Mouse (Mus musculus): ENCODE results near the gene Itpr2. TPM values are rescaled to one million over a fixed set of nuclear protein-coding genes. Genes with fewer than 3 reads are reported as not detected.

The Itpr2 gene
- polyA plus RNA-seq, 1 experiment from 2014 or later = 6.0 TPM

DNA sequence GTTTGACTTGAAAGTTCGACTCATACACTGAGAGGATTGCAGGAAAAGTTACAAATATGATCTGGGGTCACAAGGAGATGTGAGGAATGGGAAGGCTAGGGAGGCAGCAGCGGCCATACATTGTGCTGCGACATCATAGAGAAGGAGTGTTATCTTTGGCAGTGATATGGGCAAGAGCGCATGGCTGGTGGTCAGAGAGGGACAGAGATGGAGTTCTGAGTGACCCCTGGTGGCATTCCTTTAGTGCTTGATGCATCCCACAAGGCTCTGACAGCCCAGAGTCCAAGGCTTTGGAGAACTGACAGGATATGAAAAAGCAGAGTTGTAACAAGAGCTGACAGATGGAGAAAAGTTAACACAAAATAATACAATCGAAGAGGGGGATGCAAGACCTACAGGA, 334.8 kb downstream of the Itpr2 start:
- DNase-seq (ENCODE audit: low spot score) (no peak), ATAC-seq (ENCODE audit: insufficient read depth, low FRiP score, low TSS enrichment) (no peak)
- no peaks in the 10 kb centered on the region for H3K9me3 ChIP-seq (ENCODE audit: control insufficient read depth, low read length)
- H3K4me2 ChIP-seq (ENCODE audit: low read depth) = no peak overlapping the region
- no peaks in the 10 kb centered on the region for H3K4me1 ChIP-seq (ENCODE audit: control insufficient read depth, insufficient read depth, low read length)
- 88% methylated on average over 5 of the region's 5 CpGs for WGBS
- H3K27me3 ChIP-seq (ENCODE audit: control insufficient read depth, insufficient read depth, low read length) = no peaks in the 10 kb centered on the region
- no peak overlapping the region for H3K27ac ChIP-seq (ENCODE audit: low read depth, low read length)
- H3K4me3 ChIP-seq (ENCODE audit: low read depth, low read length) = no peak overlapping the region
- H3K36me3 ChIP-seq (ENCODE audit: control insufficient read depth, insufficient read depth, low read length) = no peaks in the 10 kb centered on the region
- H3K9ac ChIP-seq (ENCODE audit: low read length) = no peak overlapping the region

- WGBS = 80% methylated on average over 4 of the region's 4 CpGs
- DNase-seq (ENCODE audit: low spot score) = no peak
Observed at GRCm38 (mm10) chr6:146159641-146160040, 342.4 kb downstream of the Itpr2 start.

DNA sequence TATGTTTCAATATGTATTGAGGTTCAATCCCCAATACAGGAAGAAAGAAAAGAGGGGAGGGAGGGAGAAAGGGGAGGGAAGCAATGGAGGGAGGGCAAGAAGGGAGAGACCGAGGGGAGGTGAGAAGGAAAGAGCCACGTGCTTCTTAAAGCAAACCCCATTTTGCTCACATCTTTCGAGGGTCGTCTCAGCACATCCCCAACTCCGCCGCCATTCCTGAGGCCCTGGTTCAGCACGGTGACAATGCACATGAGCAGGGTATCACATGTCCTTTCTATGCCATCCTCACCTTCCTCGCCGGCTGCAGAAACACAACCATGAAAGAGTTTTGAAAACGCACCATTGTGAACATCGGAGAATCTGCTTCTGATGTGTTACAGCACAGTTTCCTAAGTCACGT, 343.3 kb downstream of the Itpr2 start:
- 91% methylated on average over 12 of the region's 12 CpGs for WGBS
- H3K4me1 ChIP-seq (ENCODE audit: control insufficient read depth, insufficient read depth, low read length) = no peaks in the 10 kb centered on the region
- H3K27ac ChIP-seq (ENCODE audit: low read depth, low read length) = no peak overlapping the region
- DNase-seq (ENCODE audit: low spot score) = no peak
- H3K9me3 ChIP-seq (ENCODE audit: control insufficient read depth, low read length) = no peaks in the 10 kb centered on the region
- no peak for ATAC-seq (ENCODE audit: insufficient read depth, low FRiP score, low TSS enrichment)
- H3K9ac ChIP-seq (ENCODE audit: low read length) = no peak overlapping the region
- H3K27me3 ChIP-seq (ENCODE audit: control insufficient read depth, insufficient read depth, low read length) = no peaks in the 10 kb centered on the region
- no peaks in the 10 kb centered on the region for H3K36me3 ChIP-seq (ENCODE audit: control insufficient read depth, insufficient read depth, low read length)
- no peak overlapping the region for H3K4me2 ChIP-seq (ENCODE audit: low read depth)
- H3K4me3 ChIP-seq (ENCODE audit: low read depth, low read length) = no peak overlapping the region

More at GRCm38 (mm10) chr6:146159641-146160040, 342.4 kb downstream of the Itpr2 start:
- no peaks in the 10 kb centered on the region for H3K27me3 ChIP-seq (ENCODE audit: control insufficient read depth, insufficient read depth, low read length)
- no peak overlapping the region for H3K4me2 ChIP-seq (ENCODE audit: low read depth)
- no peaks in the 10 kb centered on the region for H3K36me3 ChIP-seq (ENCODE audit: control insufficient read depth, insufficient read depth, low read length)
- no peak overlapping the region for H3K4me3 ChIP-seq (ENCODE audit: low read depth, low read length)
- H3K9ac ChIP-seq (ENCODE audit: low read length) = no peak overlapping the region
- no peak for ATAC-seq (ENCODE audit: insufficient read depth, low FRiP score, low TSS enrichment)
- H3K27ac ChIP-seq (ENCODE audit: low read depth, low read length) = no peak overlapping the region
- no peaks in the 10 kb centered on the region for H3K9me3 ChIP-seq (ENCODE audit: control insufficient read depth, low read length)
- H3K4me1 ChIP-seq (ENCODE audit: control insufficient read depth, insufficient read depth, low read length) = no peaks in the 10 kb centered on the region

- DNase-seq (ENCODE audit: low spot score) (no peak), ATAC-seq (ENCODE audit: insufficient read depth, low FRiP score, low TSS enrichment) (no peak)
- Histone ChIP-seq H3K27me3 (ENCODE audit: control insufficient read depth, insufficient read depth, low read length) (no peaks in the 10 kb centered on the region), H3K4me3 (ENCODE audit: low read depth, low read length) (no peak overlapping the region), H3K27ac (ENCODE audit: low read depth, low read length) (no peak overlapping the region), H3K36me3 (ENCODE audit: control insufficient read depth, insufficient read depth, low read length) (no peaks in the 10 kb centered on the region), H3K4me1 (ENCODE audit: control insufficient read depth, insufficient read depth, low read length) (no peaks in the 10 kb centered on the region), H3K9ac (ENCODE audit: low read length) (no peak overlapping the region), H3K4me2 (ENCODE audit: low read depth) (no peak overlapping the region), H3K9me3 (ENCODE audit: control insufficient read depth, low read length) (no peaks in the 10 kb centered on the region)
- 62% methylated on average over 8 of the region's 8 CpGs for WGBS
Observed at GRCm38 (mm10) chr6:146157983-146158535, 344.0 kb downstream of the Itpr2 start.

- no peak overlapping the region for H3K4me3 ChIP-seq (ENCODE audit: low read depth, low read length)
- H3K27ac ChIP-seq (ENCODE audit: low read depth, low read length) = no peak overlapping the region
- H3K27me3 ChIP-seq (ENCODE audit: control insufficient read depth, insufficient read depth, low read length) = no peaks in the 10 kb centered on the region
- no peaks in the 10 kb centered on the region for H3K36me3 ChIP-seq (ENCODE audit: control insufficient read depth, insufficient read depth, low read length)
- ATAC-seq (ENCODE audit: insufficient read depth, low FRiP score, low TSS enrichment) = no peak
- H3K4me1 ChIP-seq (ENCODE audit: control insufficient read depth, insufficient read depth, low read length) = no peaks in the 10 kb centered on the region
- WGBS = 97% methylated on average over 14 of the region's 14 CpGs
- DNase-seq (ENCODE audit: low spot score) = no peak
- H3K9ac ChIP-seq (ENCODE audit: low read length) = no peak overlapping the region
- no peaks in the 10 kb centered on the region for H3K9me3 ChIP-seq (ENCODE audit: control insufficient read depth, low read length)
- no peak overlapping the region for H3K4me2 ChIP-seq (ENCODE audit: low read depth)
Observed at GRCm38 (mm10) chr6:146157099-146157498, 344.9 kb downstream of the Itpr2 start.

DNA sequence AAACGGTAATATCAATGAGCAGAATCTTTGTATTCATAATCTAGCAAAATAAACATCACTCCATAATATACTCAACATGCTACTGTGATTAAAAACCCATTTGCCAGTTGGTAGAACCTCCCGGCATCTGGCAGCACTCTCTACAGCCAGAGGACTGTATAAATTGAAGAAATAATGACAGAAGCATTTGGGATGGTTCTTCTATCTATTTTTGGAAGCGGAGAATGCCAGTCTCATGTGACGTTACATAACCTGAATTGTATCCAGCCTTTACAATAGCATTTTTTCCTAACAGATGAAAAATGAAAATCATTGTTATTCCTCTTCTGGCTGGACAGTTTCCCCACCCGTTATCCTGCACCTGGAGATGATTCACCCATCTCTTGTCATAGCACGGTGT, 345.5 kb downstream of the Itpr2 start:
- no peak overlapping the region for H3K4me3 ChIP-seq (ENCODE audit: low read depth, low read length)
- DNase-seq (ENCODE audit: low spot score) (no peak), ATAC-seq (ENCODE audit: insufficient read depth, low FRiP score, low TSS enrichment) (no peak)
- H3K27me3 ChIP-seq (ENCODE audit: control insufficient read depth, insufficient read depth, low read length) = no peaks in the 10 kb centered on the region
- H3K36me3 ChIP-seq (ENCODE audit: control insufficient read depth, insufficient read depth, low read length) = no peaks in the 10 kb centered on the region
- H3K27ac ChIP-seq (ENCODE audit: low read depth, low read length) = no peak overlapping the region
- 87% methylated on average over 6 of the region's 6 CpGs for WGBS
- no peak overlapping the region for H3K4me2 ChIP-seq (ENCODE audit: low read depth)
- H3K9me3 ChIP-seq (ENCODE audit: control insufficient read depth, low read length) = no peaks in the 10 kb centered on the region
- no peak overlapping the region for H3K9ac ChIP-seq (ENCODE audit: low read length)
- H3K4me1 ChIP-seq (ENCODE audit: control insufficient read depth, insufficient read depth, low read length) = no peaks in the 10 kb centered on the region

GRCm38 (mm10) chr6:146155156-146155734, 346.8 kb downstream of the Itpr2 start:
- Histone ChIP-seq H3K4me1 (ENCODE audit: control insufficient read depth, insufficient read depth, low read length) (no peaks in the 10 kb centered on the region), H3K4me2 (ENCODE audit: low read depth) (no peak overlapping the region), H3K36me3 (ENCODE audit: control insufficient read depth, insufficient read depth, low read length) (no peaks in the 10 kb centered on the region), H3K9me3 (ENCODE audit: control insufficient read depth, low read length) (no peaks in the 10 kb centered on the region), H3K9ac (ENCODE audit: low read length) (no peak overlapping the region), H3K4me3 (ENCODE audit: low read depth, low read length) (no peak overlapping the region), H3K27ac (ENCODE audit: low read depth, low read length) (no peak overlapping the region), H3K27me3 (ENCODE audit: control insufficient read depth, insufficient read depth, low read length) (no peaks in the 10 kb centered on the region)
- WGBS = 91% methylated on average over 8 of the region's 8 CpGs
- ATAC-seq (ENCODE audit: insufficient read depth, low FRiP score, low TSS enrichment) = no peak
- DNase-seq (ENCODE audit: low spot score) = no peak

DNA sequence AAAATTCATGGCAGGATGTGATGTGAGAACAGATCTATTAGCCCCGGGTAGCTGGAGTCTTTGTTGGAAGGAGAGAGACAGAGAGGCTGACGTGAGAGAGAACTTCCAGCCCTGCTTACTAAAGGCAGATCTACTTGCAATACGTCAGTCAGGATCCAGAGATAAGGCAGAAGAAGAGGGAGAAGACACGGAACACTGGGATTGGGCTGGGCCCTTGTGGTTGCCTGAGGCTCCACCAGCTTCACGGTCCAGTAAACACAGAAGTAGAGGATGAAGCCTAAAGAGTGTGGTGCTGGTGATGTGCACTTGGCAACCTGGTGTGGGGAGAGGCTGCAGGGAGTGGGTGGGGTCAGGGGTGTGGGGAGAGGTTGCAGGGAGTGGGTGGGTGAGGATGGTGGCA, 349.2 kb downstream of the Itpr2 start:
- Histone ChIP-seq H3K36me3 (ENCODE audit: control insufficient read depth, insufficient read depth, low read length) (no peaks in the 10 kb centered on the region), H3K27ac (ENCODE audit: low read depth, low read length) (no peak overlapping the region), H3K4me3 (ENCODE audit: low read depth, low read length) (no peak overlapping the region), H3K4me2 (ENCODE audit: low read depth) (no peak overlapping the region), H3K4me1 (ENCODE audit: control insufficient read depth, insufficient read depth, low read length) (no peaks in the 10 kb centered on the region), H3K27me3 (ENCODE audit: control insufficient read depth, insufficient read depth, low read length) (no peaks in the 10 kb centered on the region), H3K9ac (ENCODE audit: low read length) (no peak overlapping the region), H3K9me3 (ENCODE audit: control insufficient read depth, low read length) (no peaks in the 10 kb centered on the region)
- WGBS = 77% methylated on average over 5 of the region's 5 CpGs
- ATAC-seq (ENCODE audit: insufficient read depth, low FRiP score, low TSS enrichment) (no peak), DNase-seq (ENCODE audit: low spot score) (no peak)

DNA sequence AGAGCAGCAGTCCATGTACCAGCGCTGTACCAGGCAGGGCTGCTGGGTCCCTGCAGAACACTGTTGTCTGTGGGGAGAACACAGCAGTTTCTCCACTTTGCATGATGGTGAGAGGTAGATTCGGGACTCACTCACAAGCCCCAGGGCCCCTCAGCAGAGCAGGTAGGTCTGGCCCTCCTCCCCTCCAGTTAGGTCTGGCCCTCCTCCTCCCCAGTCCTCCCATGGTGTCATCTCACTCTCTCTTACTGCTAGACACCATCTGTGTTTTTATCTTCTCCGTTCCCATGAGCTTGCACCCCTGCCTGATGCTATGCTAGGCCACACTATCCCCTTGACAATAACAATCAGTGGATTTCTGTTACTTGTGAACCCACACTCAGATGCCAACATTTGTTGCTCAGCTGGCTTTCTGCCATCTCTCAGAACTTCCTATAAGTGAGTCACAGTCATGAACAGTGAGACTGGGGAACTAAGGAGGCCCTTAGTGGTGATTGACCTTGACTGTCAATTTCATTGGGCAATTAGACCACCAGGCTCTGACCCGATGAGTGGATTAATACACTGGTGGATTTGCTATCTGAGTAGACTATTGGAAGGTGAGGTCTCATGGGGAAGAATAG, 360.9 kb downstream of the Itpr2 start:
- no peak overlapping the region for H3K9ac ChIP-seq (ENCODE audit: low read length)
- peak; percentile 8 for DNase-seq (ENCODE audit: low spot score)
- no peaks in the 10 kb centered on the region for H3K9me3 ChIP-seq (ENCODE audit: control insufficient read depth, low read length)
- 88% methylated on average over 4 of the region's 4 CpGs for WGBS
- no peaks in the 10 kb centered on the region for H3K27me3 ChIP-seq (ENCODE audit: control insufficient read depth, insufficient read depth, low read length)
- H3K4me2 ChIP-seq (ENCODE audit: low read depth) = no peak overlapping the region
- no peak for ATAC-seq (ENCODE audit: insufficient read depth, low FRiP score, low TSS enrichment)
- no peaks in the 10 kb centered on the region for H3K36me3 ChIP-seq (ENCODE audit: control insufficient read depth, insufficient read depth, low read length)
- H3K4me3 ChIP-seq (ENCODE audit: low read depth, low read length) = no peak overlapping the region
- no peaks in the 10 kb centered on the region for H3K4me1 ChIP-seq (ENCODE audit: control insufficient read depth, insufficient read depth, low read length)
- no peak overlapping the region for H3K27ac ChIP-seq (ENCODE audit: low read depth, low read length)
